Mouse (Mus musculus) left cerebral cortex, adult 2 months (tissue): ENCODE measurements around the gene Tjp3. TPM values are rescaled to one million over a fixed set of nuclear protein-coding genes. Genes with fewer than 3 reads are reported as not detected.
"Not testable (repeated sequence)": the region's sequence is repeated elsewhere in the genome, so short reads cannot be mapped to it uniquely, and the experiment has no call there.

Source experiments
- DNase-seq, 2 experiments: peaks; one replicate each; pipeline ENCODE4 v3.0.0; 2021 to 2022; ENCODE audit warnings: low spot score in 2 of 2, mixed read lengths in 1 of 2; ENCODE audit errors: extremely low spot score in 1 of 2
- H3K27ac ChIP-seq: fragments of 200-600 bp; 2 replicates; pipeline ENCODE4 v1.8.1; 2022
- H3K4me3 ChIP-seq: fragments of 200-600 bp; 2 replicates; pipeline ENCODE4 v1.8.1; 2022
- CTCF ChIP-seq: fragments of 200-600 bp; IDR thresholded peaks from 2 replicates; pipeline ENCODE4 v1.8.1; 2022; ENCODE audit warnings: antibody characterized with exemption, mild to moderate bottlenecking, moderate library complexity
- intact Hi-C: fragments of 180-260 bp; cut with DNase I; formaldehyde crosslinking; loops from one replicate; pipeline ENCODE4 v1.15.1; 2025
- microRNA-seq, 2 experiments: library from miRNA; unstranded; fragments of <30 nt; microRNA quantifications; one replicate each; pipeline ENCODE4 v1.2.0; 2021
- total RNA-seq, 2 experiments: library from RNA; stranded (reverse); gene quantifications; 2 replicates each; pipeline ENCODE4 v1.2.3; 2021

Tjp3 gene
- total RNA-seq, 2 experiments from 2014 or later: 0.26 to 0.45 TPM

GRCm38 (mm10) chr10:81233226-81233585 is 58.2 kb downstream of the Tjp3 start:
- Histone ChIP-seq H3K4me3 (peak overlapping the region; percentile 75), H3K27ac (peak overlapping the region; percentile 82)
- TF ChIP-seq CTCF: no peak
- intact Hi-C loops: no loop called here
- no peak for DNase-seq

- Histone ChIP-seq H3K27ac (peak within 1 kb of the TSS; percentile 82), H3K4me3 (peak within 1 kb of the TSS; percentile 75)
- intact Hi-C loops: no loop called here
- peak; percentile 94 to 95 for DNase-seq
- no peak for TF ChIP-seq CTCF
Measured at GRCm38 (mm10) chr10:81232580-81233225, 58.7 kb downstream of the Tjp3 start, which contains the start of gene Zfr2. Zfr2 (plus strand) TSS chr10:81233155.

GRCm38 (mm10) chr10:81231436-81231835 is 59.9 kb downstream of the Tjp3 start:
- Histone ChIP-seq H3K27ac (peak overlapping the region; percentile 98), H3K4me3 (no peak overlapping the region; the same call in 1 of the 2 replicates)
- TF ChIP-seq CTCF: no peak
- intact Hi-C loops: loop anchor here (2.0 kb wide), 1 partner anchor 21 kb away; the partner anchor contains the start of gene Matk
- no peak for DNase-seq

GRCm38 (mm10) chr10:81230438-81231332 is 60.7 kb downstream of the Tjp3 start, which contains the start of gene Atcay:
Atcay (minus strand) TSS chr10:81230833.
- DNase-seq: peak; percentile 80 to 83
- peak; percentile 65 for TF ChIP-seq CTCF
- H3K4me3 ChIP-seq: peak within 1 kb of the TSS; percentile 84
- H3K27ac ChIP-seq: peak within 1 kb of the TSS; percentile 98
- intact Hi-C loops: loop anchor here (2.0 kb wide), 1 partner anchor 22 kb away; the partner anchor contains the start of gene Matk

- Histone ChIP-seq H3K27ac (peak overlapping the region; percentile 98), H3K4me3 (peak overlapping the region; percentile 84)
- TF ChIP-seq CTCF: no peak
- intact Hi-C loops: loop anchor here (2.0 kb wide), 1 partner anchor 23 kb away; the partner anchor contains the start of gene Matk
- no peak for DNase-seq
Measured at GRCm38 (mm10) chr10:81229735-81230437, 61.5 kb downstream of the Tjp3 start.

- DNase-seq, intact Hi-C loops, H3K4me3 ChIP-seq, H3K27ac ChIP-seq: not testable (repeated sequence)
Measured at GRCm38 (mm10) chr10:81223731-81224130, 67.7 kb downstream of the Tjp3 start.

Small RNA genes lying within 50 kb of the gene (microRNA-seq; reads per million reads assigned to microRNA genes)
- 35.6 to 49.9 reads per million in 2 experiments for gene Mir3057

Other genes starting within 250 kb of the Tjp3 start
- gene Sgta, start 231.4 kb downstream of the Tjp3 start, total RNA-seq: 100 to 1,000 TPM; 171 to 173 TPM
- gene Thop1, start 221.5 kb downstream of the Tjp3 start, total RNA-seq: 10 to 100 TPM; 51.0 to 51.1 TPM
- under 1 TPM; 0.25 to 0.33 TPM for gene Creb3l3, start 192.7 kb downstream of the Tjp3 start, total RNA-seq
- 100 to 1,000 TPM; 136 to 150 TPM for gene Map2k2, start 185.7 kb downstream of the Tjp3 start, total RNA-seq
- gene Zbtb7a, start 156.4 kb downstream of the Tjp3 start, total RNA-seq: 100 to 1,000 TPM; 130 to 132 TPM
- gene Pias4, start 123.7 kb downstream of the Tjp3 start, total RNA-seq: 10 to 100 TPM; 26.7 to 32.0 TPM
- gene Eef2, start 115.0 kb downstream of the Tjp3 start, total RNA-seq: 100 to 1,000 TPM; 884 to 901 TPM
- 10 to 100 TPM; 74.6 to 89.4 TPM for gene Dapk3, start 108.6 kb downstream of the Tjp3 start, total RNA-seq
- gene 4930442H23Rik, start 107.7 kb downstream of the Tjp3 start, total RNA-seq: not detected
- gene Nmrk2, start 89.5 kb downstream of the Tjp3 start, total RNA-seq: under 1 TPM in 1 of 2 experiments, not detected in 1; 0.42 TPM
- 100 to 1,000 TPM; 203 to 206 TPM for gene Atcay, start 60.7 kb downstream of the Tjp3 start, total RNA-seq
- gene Zfr2, start 58.4 kb downstream of the Tjp3 start, total RNA-seq: 10 to 100 TPM; 70.9 to 76.2 TPM
- gene Matk, start 38.6 kb downstream of the Tjp3 start, total RNA-seq: 100 to 1,000 TPM; 212 to 221 TPM
- gene Mrpl54, start 24.6 kb downstream of the Tjp3 start, total RNA-seq: 10 to 100 TPM; 41.3 to 42.8 TPM
- gene Apba3, start 24.6 kb downstream of the Tjp3 start, total RNA-seq: 10 to 100 TPM; 35.8 to 38.6 TPM
- gene Pip5k1c, start 1.4 kb upstream of the Tjp3 start, total RNA-seq: 100 to 1,000 TPM; 431 TPM
- gene Cactin, start 29.5 kb upstream of the Tjp3 start, total RNA-seq: 10 to 100 TPM; 31.3 to 31.8 TPM
- gene Tbxa2r, start 37.1 kb upstream of the Tjp3 start, total RNA-seq: under 1 TPM; 0.70 to 0.82 TPM
- 1 to 10 TPM; 1.7 to 2.1 TPM for gene Gipc3, start 51.7 kb upstream of the Tjp3 start, total RNA-seq
- 10 to 100 TPM; 27.3 to 29.5 TPM for gene Hmg20b, start 58.9 kb upstream of the Tjp3 start, total RNA-seq
- 10 to 100 TPM; 38.2 to 40.2 TPM for gene Mfsd12, start 65.9 kb upstream of the Tjp3 start, total RNA-seq
- gene 4930404N11Rik, start 74.2 kb upstream of the Tjp3 start, total RNA-seq: 1 to 10 TPM in 1 of 2 experiments, under 1 TPM in 1; 1.00 to 1.3 TPM
- gene Fzr1, start 86.9 kb upstream of the Tjp3 start, total RNA-seq: 10 to 100 TPM; 69.1 to 70.6 TPM
- 10 to 100 TPM; 87.1 to 95.1 TPM for gene Dohh, start 92.8 kb upstream of the Tjp3 start, total RNA-seq
- gene Gm48551, start 92.9 kb upstream of the Tjp3 start, total RNA-seq: 1 to 10 TPM; 2.0 to 3.4 TPM
- gene Gm48552, start 97.4 kb upstream of the Tjp3 start, total RNA-seq: 1 to 10 TPM; 5.1 to 7.1 TPM
- 1 to 10 TPM; 1.3 to 1.4 TPM for gene Smim24, start 101.5 kb upstream of the Tjp3 start, total RNA-seq
- gene Nfic, start 164.1 kb upstream of the Tjp3 start, total RNA-seq: 10 to 100 TPM; 93.4 to 94.9 TPM
- gene Celf5, start 191.1 kb upstream of the Tjp3 start, total RNA-seq: 100 to 1,000 TPM; 284 to 288 TPM
- 10 to 100 TPM; 78.3 to 80.8 TPM for gene Ncln, start 204.8 kb upstream of the Tjp3 start, total RNA-seq
- under 1 TPM; 0.56 to 0.70 TPM for gene S1pr4, start 208.6 kb upstream of the Tjp3 start, total RNA-seq
- 1 to 10 TPM; 1.3 to 2.8 TPM for gene Gna15, start 232.6 kb upstream of the Tjp3 start, total RNA-seq